Mouse (Mus musculus) G1E (cell line): ENCODE measurements around the gene Lrrc1. TPM values are rescaled to one million over a fixed set of nuclear protein-coding genes. Genes with fewer than 3 reads are reported as not detected.

Source experiments
- ATAC-seq: 2 replicates; pipeline ENCODE4 v1.8.0; 2016; ENCODE audit warnings: mild to moderate bottlenecking; ENCODE audit not compliant: insufficient number of reproducible peaks, poor library complexity, low FRiP score, severe bottlenecking; ENCODE audit errors: extremely low read depth
- DNase-seq: peaks from one replicate; pipeline ENCODE4 v3.0.0; 2012; ENCODE audit warnings: low spot score
- H3K27me3 ChIP-seq: 2 replicates; pipeline ENCODE4 v1.6.1; 2012; ENCODE audit warnings: mild to moderate bottlenecking, low read length, inconsistent platforms; ENCODE audit not compliant: insufficient read depth
- H3K36me3 ChIP-seq: replicated peaks from 2 replicates; pipeline ENCODE3; 2012; ENCODE audit warnings: mild to moderate bottlenecking, inconsistent platforms
- H3K4me1 ChIP-seq: 2 replicates; pipeline ENCODE4 v1.6.1; 2012; ENCODE audit warnings: low read depth, low read length, inconsistent platforms, mixed read lengths; ENCODE audit not compliant: insufficient read depth
- H3K4me3 ChIP-seq: 2 replicates; pipeline ENCODE4 v1.5.1; 2012; ENCODE audit warnings: low read depth, mild to moderate bottlenecking, inconsistent platforms, low read length, moderate library complexity, mixed read lengths
- H3K9me3 ChIP-seq: replicated peaks from 2 replicates; pipeline ENCODE4 v1.6.1; 2012; ENCODE audit warnings: inconsistent platforms
- CTCF ChIP-seq: IDR thresholded peaks from 2 replicates; pipeline ENCODE4 v1.5.1; 2012; ENCODE audit warnings: low read depth, low read length, inconsistent platforms, mixed read lengths
- GATA1 ChIP-seq: IDR thresholded peaks from 2 replicates; pipeline ENCODE4 v1.6.1; 2012; ENCODE audit warnings: borderline replicate concordance, low read length, inconsistent platforms, mixed read lengths
- GATA2 ChIP-seq: IDR thresholded peaks from 2 replicates; pipeline ENCODE4 v1.6.1; 2012; ENCODE audit warnings: low read depth, low read length, inconsistent platforms, borderline replicate concordance
- POLR2AphosphoS5 ChIP-seq: IDR thresholded peaks from 2 replicates; pipeline ENCODE4 v1.6.1; 2012; ENCODE audit warnings: low read depth, low read length, inconsistent platforms; ENCODE audit not compliant: insufficient replicate concordance
- TAL1 ChIP-seq: conservative IDR thresholded peaks from 2 replicates; pipeline ENCODE4 v1.6.1; 2012; ENCODE audit warnings: low read depth, low read length, inconsistent platforms, mixed read lengths
- polyA plus RNA-seq: library from polyadenylated mRNA; stranded (reverse); fragments of >175 nt; gene quantifications from 2 replicates; pipeline ENCODE4 v1.2.3, GENCODE M21; 2012
- total RNA-seq, 2 experiments: library from RNA; stranded (forward) in 1 of 2; stranded (reverse) in 1 of 2; fragments of 200-1000 nt in 1 of 2; fragments of >200 nt in 1 of 2; fragmentation: Nextera tagmentation in 1 of 2; gene quantifications; 2 replicates each; pipeline ENCODE4 v1.2.3; 2014 to 2017

Gene Lrrc1
- total and polyA plus RNA-seq, 3 experiments = 0.16 TPM; not detected in 2

DNA sequence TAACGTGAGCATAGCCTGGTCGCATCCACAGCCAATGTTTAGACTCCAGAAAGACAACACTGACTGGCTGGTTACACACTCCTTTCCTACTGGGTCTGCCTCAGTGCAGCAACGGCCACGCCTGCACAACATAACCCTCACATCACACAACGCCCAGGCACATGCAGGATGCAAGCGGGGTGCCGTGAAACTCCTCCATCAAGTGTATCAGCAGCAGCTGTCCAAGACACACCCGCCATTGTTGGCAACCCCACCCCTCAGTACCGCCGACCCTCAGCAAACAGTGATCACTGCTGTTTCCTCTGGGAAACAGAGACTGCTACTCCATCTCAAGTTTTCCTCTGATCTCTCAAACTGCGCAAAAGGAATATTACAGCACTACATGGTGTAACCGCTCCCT is 58.8 kb downstream of the Lrrc1 start:
- H3K36me3 ChIP-seq = no peaks in the 10 kb centered on the region
- H3K9me3 ChIP-seq = peaks cover 63% of the 10 kb centered on the region
- DNase-seq (no peak), ATAC-seq (no peak)
- TF ChIP-seq POLR2AphosphoS5 = no peak
- TF ChIP-seq CTCF = no peak
- TF ChIP-seq GATA2 = no peak
- TF ChIP-seq GATA1 = no peak
- TF ChIP-seq TAL1 = no peak
- H3K4me3 ChIP-seq = no peak overlapping the region
- no peaks in the 10 kb centered on the region for H3K27me3 ChIP-seq
- no peaks in the 10 kb centered on the region for H3K4me1 ChIP-seq

DNA sequence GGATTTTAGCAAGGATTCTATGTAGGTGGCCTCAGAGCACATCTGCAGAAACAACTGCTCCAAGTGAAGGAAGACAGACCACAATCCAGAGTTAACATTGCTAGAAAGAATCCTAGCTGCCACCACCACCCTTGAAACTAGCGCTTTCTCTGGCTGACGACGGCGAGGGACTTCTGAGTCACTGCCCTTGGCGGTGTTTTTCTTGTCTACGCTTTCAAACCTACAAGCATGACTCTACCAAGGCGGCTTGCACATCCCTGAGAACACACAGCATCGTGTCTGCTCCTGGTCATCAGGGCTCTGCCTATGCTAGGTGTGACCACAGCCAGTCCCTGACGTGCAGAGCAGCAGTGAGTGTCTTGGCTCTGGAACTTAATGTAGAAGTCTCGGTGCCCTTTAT is 59.9 kb downstream of the Lrrc1 start:
- ATAC-seq = no peak
- DNase-seq = no peak
- Histone ChIP-seq H3K4me1 (no peaks in the 10 kb centered on the region), H3K4me3 (no peak overlapping the region), H3K27me3 (no peaks in the 10 kb centered on the region), H3K9me3 (peaks cover 62% of the 10 kb centered on the region), H3K36me3 (no peaks in the 10 kb centered on the region)
- no peak for TF ChIP-seq TAL1
- TF ChIP-seq GATA1 = no peak
- no peak for TF ChIP-seq GATA2
- TF ChIP-seq POLR2AphosphoS5 = no peak
- TF ChIP-seq CTCF = no peak

- no peak for TF ChIP-seq POLR2AphosphoS5
- no peak for TF ChIP-seq GATA2
- TF ChIP-seq TAL1 = no peak
- TF ChIP-seq CTCF = no peak
- no peak for TF ChIP-seq GATA1
- Histone ChIP-seq H3K4me1 (no peaks in the 10 kb centered on the region), H3K27me3 (no peaks in the 10 kb centered on the region), H3K9me3 (peaks cover 63% of the 10 kb centered on the region), H3K4me3 (no peak overlapping the region), H3K36me3 (no peaks in the 10 kb centered on the region)
- no peak for ATAC-seq
- no peak for DNase-seq
Observed at GRCm38 (mm10) chr9:77483559-77483958, 61.1 kb downstream of the Lrrc1 start.

- no peak for DNase-seq
- no peaks in the 10 kb centered on the region for H3K27me3 ChIP-seq
- peaks cover 61% of the 10 kb centered on the region for H3K9me3 ChIP-seq
- no peaks in the 10 kb centered on the region for H3K4me1 ChIP-seq
- no peaks in the 10 kb centered on the region for H3K36me3 ChIP-seq
- no peak for ATAC-seq
- H3K4me3 ChIP-seq = no peak overlapping the region
- TF ChIP-seq POLR2AphosphoS5 = no peak
- TF ChIP-seq TAL1 = no peak
- TF ChIP-seq GATA2 = no peak
- TF ChIP-seq CTCF = no peak
- TF ChIP-seq GATA1 = no peak
Observed at GRCm38 (mm10) chr9:77482281-77482680, 62.4 kb downstream of the Lrrc1 start.

DNA sequence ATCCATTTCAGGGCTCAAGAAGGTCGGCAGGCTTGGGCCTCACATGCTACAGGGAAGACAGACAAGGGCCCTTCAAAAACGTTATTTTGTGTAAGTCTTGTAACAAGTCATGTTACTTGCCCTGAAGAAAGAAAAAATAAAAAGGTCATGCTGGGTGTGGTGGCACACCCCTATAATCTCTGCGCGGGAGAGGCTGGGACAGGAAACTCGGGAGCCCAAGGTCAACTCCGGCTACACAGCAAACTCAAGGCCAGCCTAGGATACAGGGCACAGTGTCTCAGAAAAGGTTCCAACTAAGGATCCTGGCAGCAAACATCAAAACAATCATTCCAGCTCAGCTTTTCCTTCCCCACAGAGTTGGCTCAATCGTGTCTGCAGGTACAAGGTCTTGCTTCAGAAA is 63.3 kb downstream of the Lrrc1 start:
- H3K9me3 ChIP-seq = peaks cover 57% of the 10 kb centered on the region
- H3K4me1 ChIP-seq = no peaks in the 10 kb centered on the region
- no peak for DNase-seq
- TF ChIP-seq POLR2AphosphoS5 (no peak), CTCF (no peak), TAL1 (no peak), GATA1 (no peak), GATA2 (no peak)
- H3K27me3 ChIP-seq = no peaks in the 10 kb centered on the region
- no peak overlapping the region for H3K4me3 ChIP-seq
- no peak for ATAC-seq
- H3K36me3 ChIP-seq = no peaks in the 10 kb centered on the region

GRCm38 (mm10) chr9:77480574-77481319 is 63.9 kb downstream of the Lrrc1 start:
- peaks cover 53% of the 10 kb centered on the region for H3K9me3 ChIP-seq
- H3K36me3 ChIP-seq = no peaks in the 10 kb centered on the region
- DNase-seq (no peak), ATAC-seq (no peak)
- no peaks in the 10 kb centered on the region for H3K27me3 ChIP-seq
- TF ChIP-seq CTCF = no peak
- no peak for TF ChIP-seq POLR2AphosphoS5
- TF ChIP-seq GATA1 = no peak
- no peak for TF ChIP-seq GATA2
- TF ChIP-seq TAL1 = no peak
- no peak overlapping the region for H3K4me3 ChIP-seq
- no peaks in the 10 kb centered on the region for H3K4me1 ChIP-seq

GRCm38 (mm10) chr9:77480001-77480400 is 64.7 kb downstream of the Lrrc1 start:
- no peaks in the 10 kb centered on the region for H3K36me3 ChIP-seq
- H3K9me3 ChIP-seq = peaks cover 53% of the 10 kb centered on the region
- TF ChIP-seq CTCF = no peak
- no peak for TF ChIP-seq POLR2AphosphoS5
- H3K4me3 ChIP-seq = no peak overlapping the region
- no peaks in the 10 kb centered on the region for H3K27me3 ChIP-seq
- no peak for DNase-seq
- no peak for ATAC-seq
- no peaks in the 10 kb centered on the region for H3K4me1 ChIP-seq
